Mouse (Mus musculus): ENCODE measurements around the gene Dlgap3. TPM values are rescaled to one million over a fixed set of nuclear protein-coding genes. Genes with fewer than 3 reads are reported as not detected.

The Dlgap3 gene
- total RNA-seq (2014; rRNA removed; ENCODE audit: low replicate concordance) (0.15 and 0.57 TPM in 2 replicates), polyA plus RNA-seq (2015; fragmentation: Nextera tagmentation; extraction: Ambion mirVana) (0.12 and 0.15 TPM in 2 replicates)

GRCm38 (mm10) chr4:127168914-127169345 is at the start of gene Dlgap3:
Gene Dlgap3, plus strand, starts transcription at chr4:127169204.
- peak; percentile 43; the same call in 1 of the 2 replicates for ATAC-seq (ENCODE audit: insufficient read depth, low read depth)
- Histone ChIP-seq H3K27ac (ENCODE audit: low read depth) (no peak within 1 kb of the TSS), H3K9ac (replicated peaks; ENCODE audit: low read depth, low read length) (peak within 1 kb of the TSS; percentile 40; the same call in 1 of the 2 replicates), H3K27me3 (ENCODE audit: control insufficient read depth, insufficient read depth, low read length) (peaks cover 68% of the 10 kb centered on the region), H3K36me3 (replicated peaks; ENCODE audit: control insufficient read depth, insufficient read depth, low read length) (no peaks in the 10 kb centered on the region), H3K4me1 (ENCODE audit: control insufficient read depth, insufficient read depth) (no peaks in the 10 kb centered on the region), H3K9me3 (replicated peaks; ENCODE audit: control insufficient read depth, low read length) (no peaks in the 10 kb centered on the region), H3K4me2 (ENCODE audit: low read depth, low read length) (peak within 1 kb of the TSS; percentile 99), H3K4me3 (ENCODE audit: low read depth, low read length) (peak within 1 kb of the TSS; percentile 69)
- 1% methylated on average over 43 of the region's 67 CpGs for WGBS
- DNase-seq (ENCODE audit: low spot score): no peak
- no peak for TF ChIP-seq CTCF (IDR thresholded peaks at IDR 0.05; ENCODE audit: low read depth)
- TF ChIP-seq EP300 (IDR thresholded peaks at IDR 0.05; ENCODE audit: low read depth): no peak

GRCm38 (mm10) chr4:127123391-127123790 is 45.6 kb upstream of the Dlgap3 start, which contains the start of gene Tmem35b:
Gene Tmem35b, plus strand, starts transcription at chr4:127123691.
- TF ChIP-seq EP300 (IDR thresholded peaks at IDR 0.05; ENCODE audit: low read depth) (no peak), CTCF (IDR thresholded peaks at IDR 0.05; ENCODE audit: low read depth) (no peak)
- 94% methylated on average over 5 of the region's 5 CpGs for WGBS
- Histone ChIP-seq H3K4me2 (ENCODE audit: low read depth, low read length) (no peak within 1 kb of the TSS), H3K4me1 (ENCODE audit: control insufficient read depth, insufficient read depth) (0 out of 2 replicates have a peak, but pooled peaks cover 7% of the 10 kb centered on the region), H3K36me3 (replicated peaks; ENCODE audit: control insufficient read depth, insufficient read depth, low read length) (no peaks in the 10 kb centered on the region), H3K27ac (ENCODE audit: low read depth) (no peak within 1 kb of the TSS), H3K9me3 (replicated peaks; ENCODE audit: control insufficient read depth, low read length) (no peaks in the 10 kb centered on the region), H3K27me3 (ENCODE audit: control insufficient read depth, insufficient read depth, low read length) (no peaks in the 10 kb centered on the region), H3K4me3 (ENCODE audit: low read depth, low read length) (no peak within 1 kb of the TSS), H3K9ac (replicated peaks; ENCODE audit: low read depth, low read length) (no peak within 1 kb of the TSS)
- ATAC-seq (ENCODE audit: insufficient read depth, low read depth): no peak
- DNase-seq (ENCODE audit: low spot score): no peak

DNA sequence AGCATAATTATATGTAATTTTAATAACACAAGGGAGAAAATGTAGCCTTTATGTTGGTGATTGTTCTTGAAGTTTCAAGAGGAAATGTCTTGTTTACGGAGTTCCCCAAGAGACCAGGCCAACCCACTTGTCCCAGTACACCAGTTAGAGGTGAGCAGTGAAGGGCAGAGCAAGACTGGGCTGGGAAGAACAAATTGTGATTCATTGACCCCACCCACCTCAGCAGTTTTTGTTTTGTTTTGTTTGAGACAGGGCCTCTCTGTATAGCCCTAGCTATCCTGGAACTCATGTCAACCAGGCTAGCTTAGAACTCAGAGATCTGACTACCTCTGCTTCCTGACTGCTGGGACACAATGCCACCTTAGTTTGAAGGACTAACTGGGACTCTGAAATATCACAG is 44.7 kb upstream of the Dlgap3 start:
- no peak overlapping the region for H3K9ac ChIP-seq (replicated peaks; ENCODE audit: low read depth, low read length)
- no peak for DNase-seq (ENCODE audit: low spot score)
- H3K4me2 ChIP-seq (ENCODE audit: low read depth, low read length): no peak overlapping the region
- no peak overlapping the region for H3K4me3 ChIP-seq (ENCODE audit: low read depth, low read length)
- no peak for ATAC-seq (ENCODE audit: insufficient read depth, low read depth)
- 0 out of 2 replicates have a peak, but pooled peaks cover 7% of the 10 kb centered on the region for H3K4me1 ChIP-seq (ENCODE audit: control insufficient read depth, insufficient read depth)
- H3K27me3 ChIP-seq (ENCODE audit: control insufficient read depth, insufficient read depth, low read length): no peaks in the 10 kb centered on the region
- TF ChIP-seq CTCF (IDR thresholded peaks at IDR 0.05; ENCODE audit: low read depth) (no peak), EP300 (IDR thresholded peaks at IDR 0.05; ENCODE audit: low read depth) (no peak)
- no peaks in the 10 kb centered on the region for H3K9me3 ChIP-seq (replicated peaks; ENCODE audit: control insufficient read depth, low read length)
- no peak overlapping the region for H3K27ac ChIP-seq (ENCODE audit: low read depth)
- no peaks in the 10 kb centered on the region for H3K36me3 ChIP-seq (replicated peaks; ENCODE audit: control insufficient read depth, insufficient read depth, low read length)
- WGBS: 87% methylated on average over 1 of the region's 1 CpGs

DNA sequence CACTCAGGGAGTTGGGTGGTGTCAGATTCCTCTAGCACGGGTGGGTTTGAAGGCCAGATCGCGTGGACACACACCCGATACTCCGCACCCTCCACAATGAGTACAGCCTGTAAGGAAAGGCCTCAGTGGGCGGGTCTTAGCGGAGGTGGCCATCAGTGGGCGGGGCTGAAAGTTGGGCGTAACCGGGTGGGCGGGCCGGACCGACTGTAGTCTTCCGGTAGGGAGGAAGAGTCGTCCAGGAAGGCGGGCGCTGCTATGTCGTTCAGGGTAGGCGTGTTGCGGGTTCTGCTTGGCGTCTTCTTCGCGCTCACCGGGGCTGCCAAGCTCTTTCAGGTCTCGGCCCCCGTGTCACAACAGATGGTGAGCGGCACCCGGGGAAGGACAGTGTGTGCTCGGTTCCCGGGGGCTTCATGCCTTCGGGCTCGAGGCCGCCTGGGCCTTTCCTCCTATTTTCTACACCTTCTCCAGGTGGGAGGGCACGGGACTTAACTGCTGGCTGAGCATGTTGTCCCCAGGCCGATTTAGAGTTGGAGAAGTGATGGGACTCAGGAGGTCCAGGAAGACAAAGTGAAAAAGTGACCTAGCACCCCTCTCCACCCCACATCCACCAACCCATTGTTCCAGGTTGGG is 43.1 kb upstream of the Dlgap3 start:
- DNase-seq (ENCODE audit: low spot score) (peak; percentile 88), ATAC-seq (ENCODE audit: insufficient read depth, low read depth) (peak; percentile 94)
- Histone ChIP-seq H3K9me3 (replicated peaks; ENCODE audit: control insufficient read depth, low read length) (no peaks in the 10 kb centered on the region), H3K27ac (ENCODE audit: low read depth) (no peak overlapping the region), H3K4me3 (ENCODE audit: low read depth, low read length) (peak overlapping the region; percentile 70), H3K36me3 (replicated peaks; ENCODE audit: control insufficient read depth, insufficient read depth, low read length) (no peaks in the 10 kb centered on the region), H3K4me1 (ENCODE audit: control insufficient read depth, insufficient read depth) (0 out of 2 replicates have a peak, but pooled peaks cover 7% of the 10 kb centered on the region), H3K9ac (replicated peaks; ENCODE audit: low read depth, low read length) (peak overlapping the region; percentile 78), H3K27me3 (ENCODE audit: control insufficient read depth, insufficient read depth, low read length) (no peaks in the 10 kb centered on the region), H3K4me2 (ENCODE audit: low read depth, low read length) (peak overlapping the region; percentile 96)
- 1% methylated on average over 32 of the region's 35 CpGs for WGBS
- TF ChIP-seq EP300 (IDR thresholded peaks at IDR 0.05; ENCODE audit: low read depth) (no peak), CTCF (IDR thresholded peaks at IDR 0.05; ENCODE audit: low read depth) (no peak)

GRCm38 (mm10) chr4:127134687-127135086 is 34.3 kb upstream of the Dlgap3 start:
- no peak for DNase-seq (ENCODE audit: low spot score)

More at GRCm38 (mm10) chr4:127134687-127135086, 34.3 kb upstream of the Dlgap3 start:
- H3K36me3 ChIP-seq (replicated peaks; ENCODE audit: control insufficient read depth, insufficient read depth, low read length): no peaks in the 10 kb centered on the region
- H3K4me1 ChIP-seq (ENCODE audit: control insufficient read depth, insufficient read depth): no peaks in the 10 kb centered on the region
- H3K4me2 ChIP-seq (ENCODE audit: low read depth, low read length): no peak overlapping the region
- WGBS: 27% methylated on average over 1 of the region's 1 CpGs
- H3K27ac ChIP-seq (ENCODE audit: low read depth): no peak overlapping the region
- no peak for TF ChIP-seq EP300 (IDR thresholded peaks at IDR 0.05; ENCODE audit: low read depth)
- TF ChIP-seq CTCF (IDR thresholded peaks at IDR 0.05; ENCODE audit: low read depth): 0 out of 2 replicates have a peak, but pooled peaks have one; percentile 7
- H3K9ac ChIP-seq (replicated peaks; ENCODE audit: low read depth, low read length): no peak overlapping the region
- H3K4me3 ChIP-seq (ENCODE audit: low read depth, low read length): no peak overlapping the region
- no peaks in the 10 kb centered on the region for H3K9me3 ChIP-seq (replicated peaks; ENCODE audit: control insufficient read depth, low read length)
- H3K27me3 ChIP-seq (ENCODE audit: control insufficient read depth, insufficient read depth, low read length): no peaks in the 10 kb centered on the region
- no peak for ATAC-seq (ENCODE audit: insufficient read depth, low read depth)

Data from heart, postnatal 0 days (tissue).